Mouse (Mus musculus): Measurements from ENCODE around the gene Mbd6. TPM values are rescaled to one million over a fixed set of nuclear protein-coding genes. Genes with fewer than 3 reads are reported as not detected.

Gene Mbd6
- 5.9 and 9.4 TPM in 2 replicates for total RNA-seq (2014; rRNA removed)
- 4.1 and 4.8 TPM in 2 replicates for polyA plus RNA-seq (2015; fragmentation: Nextera tagmentation; extraction: Ambion mirVana)

- H3K36me3 ChIP-seq (ENCODE audit: insufficient read depth) = peaks cover 30% of the 10 kb centered on the region
- DNase-seq = peak; percentile 91
These were observed at the start of gene Mbd6 for GRCm38 (mm10) chr10:127288800-127289572. Gene Mbd6 (minus strand): TSS chr10:127289018.

GRCm38 (mm10) chr10:127337536-127338099, 48.8 kb upstream of the Mbd6 start:
- 78% methylated on average over 6 of the region's 6 CpGs for WGBS
- ATAC-seq = no peak

More at GRCm38 (mm10) chr10:127288800-127289572, at the start of gene Mbd6:
- Histone ChIP-seq H3K27ac (ENCODE audit: low read depth, low read length) (peak within 1 kb of the TSS; percentile 94), H3K27me3 (ENCODE audit: insufficient read depth, low read length) (no peaks in the 10 kb centered on the region), H3K4me1 (ENCODE audit: insufficient read depth) (peaks cover 20% of the 10 kb centered on the region), H3K9ac (peak within 1 kb of the TSS; percentile 75), H3K4me2 (ENCODE audit: low read depth) (peak within 1 kb of the TSS; percentile 79), H3K9me3 (ENCODE audit: low read length) (no peaks in the 10 kb centered on the region), H3K4me3 (ENCODE audit: low read depth, low read length) (peak within 1 kb of the TSS; percentile 67)
- peak; percentile 30 for ATAC-seq
- WGBS = under 1% methylated on average over 21 of the region's 65 CpGs
- no peak for TF ChIP-seq CTCF (IDR thresholded peaks at IDR 0.05; ENCODE audit: low read depth)

GRCm38 (mm10) chr10:127336952-127337351, 48.1 kb upstream of the Mbd6 start:
- Histone ChIP-seq H3K9me3 (ENCODE audit: low read length) (no peaks in the 10 kb centered on the region), H3K27me3 (ENCODE audit: insufficient read depth, low read length) (peaks cover 27% of the 10 kb centered on the region), H3K9ac (no peak overlapping the region), H3K4me1 (ENCODE audit: insufficient read depth) (peaks cover 9% of the 10 kb centered on the region), H3K4me3 (ENCODE audit: low read depth, low read length) (no peak overlapping the region), H3K4me2 (ENCODE audit: low read depth) (no peak overlapping the region), H3K27ac (ENCODE audit: low read depth, low read length) (no peak overlapping the region), H3K36me3 (ENCODE audit: insufficient read depth) (no peaks in the 10 kb centered on the region)
- WGBS = 78% methylated on average over 5 of the region's 5 CpGs
- TF ChIP-seq CTCF (IDR thresholded peaks at IDR 0.05; ENCODE audit: low read depth) = no peak
- DNase-seq = no peak
- no peak for ATAC-seq

More at GRCm38 (mm10) chr10:127337536-127338099, 48.8 kb upstream of the Mbd6 start:
- Histone ChIP-seq H3K4me2 (ENCODE audit: low read depth) (no peak overlapping the region), H3K36me3 (ENCODE audit: insufficient read depth) (no peaks in the 10 kb centered on the region), H3K27me3 (ENCODE audit: insufficient read depth, low read length) (peaks cover 30% of the 10 kb centered on the region), H3K9ac (no peak overlapping the region), H3K4me3 (ENCODE audit: low read depth, low read length) (no peak overlapping the region), H3K9me3 (ENCODE audit: low read length) (no peaks in the 10 kb centered on the region), H3K4me1 (ENCODE audit: insufficient read depth) (peaks cover 13% of the 10 kb centered on the region), H3K27ac (ENCODE audit: low read depth, low read length) (no peak overlapping the region)
- TF ChIP-seq CTCF (IDR thresholded peaks at IDR 0.05; ENCODE audit: low read depth) = no peak
- DNase-seq = no peak

DNA sequence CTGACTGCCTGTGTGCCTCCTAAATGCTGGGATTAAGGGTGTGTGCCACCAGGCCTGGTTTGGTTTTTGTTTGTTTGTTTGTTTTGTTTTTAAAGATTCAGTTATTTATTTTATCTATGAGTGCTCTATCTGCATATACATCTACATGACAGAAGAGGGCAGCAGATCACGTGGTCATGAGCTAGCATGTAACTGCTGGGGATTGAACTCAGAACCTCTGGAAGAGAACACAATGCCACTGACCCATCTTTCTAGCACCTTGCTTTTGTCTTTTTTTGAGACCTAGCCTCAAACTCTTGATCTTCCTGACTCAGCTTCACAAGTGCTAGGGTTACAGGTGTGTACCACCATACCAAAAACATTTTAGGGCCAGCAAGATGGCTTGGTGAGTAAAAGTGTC, 46.5 kb upstream of the Mbd6 start:
- Histone ChIP-seq H3K4me2 (ENCODE audit: low read depth) (no peak overlapping the region), H3K9me3 (ENCODE audit: low read length) (no peaks in the 10 kb centered on the region), H3K9ac (no peak overlapping the region), H3K27ac (ENCODE audit: low read depth, low read length) (no peak overlapping the region), H3K36me3 (ENCODE audit: insufficient read depth) (no peaks in the 10 kb centered on the region), H3K4me3 (ENCODE audit: low read depth, low read length) (no peak overlapping the region), H3K4me1 (ENCODE audit: insufficient read depth) (0 out of 2 replicates have a peak, but pooled peaks cover 5% of the 10 kb centered on the region), H3K27me3 (ENCODE audit: insufficient read depth, low read length) (peaks cover 11% of the 10 kb centered on the region; the same call in 1 of the 2 replicates)
- DNase-seq = no peak
- no peak for ATAC-seq
- WGBS = 65% methylated on average over 1 of the region's 1 CpGs
- TF ChIP-seq CTCF (IDR thresholded peaks at IDR 0.05; ENCODE audit: low read depth) = peak; percentile 16; the same call in 1 of the 2 replicates

DNA sequence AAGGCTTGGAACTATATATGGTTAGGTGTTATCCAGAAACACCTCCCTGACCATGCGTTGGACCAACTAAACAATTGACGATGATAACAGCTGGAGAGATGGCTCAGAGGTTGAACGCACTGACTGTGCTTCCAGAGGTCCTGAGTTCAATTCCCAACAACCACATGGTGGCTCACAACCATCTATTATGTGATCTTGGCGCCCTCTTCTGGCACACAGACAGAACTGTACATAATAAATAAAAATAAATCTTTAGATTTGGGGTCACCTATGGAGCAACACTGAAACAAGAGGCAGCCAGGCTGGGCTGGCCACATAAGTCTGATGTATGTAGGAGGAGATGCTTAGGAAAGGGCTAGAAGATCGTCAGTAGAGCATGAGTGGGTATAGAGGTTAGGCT, 44.3 kb upstream of the Mbd6 start:
- no peak overlapping the region for H3K4me3 ChIP-seq (ENCODE audit: low read depth, low read length)
- ATAC-seq (no peak), DNase-seq (no peak)
- H3K36me3 ChIP-seq (ENCODE audit: insufficient read depth) = no peaks in the 10 kb centered on the region
- H3K27ac ChIP-seq (ENCODE audit: low read depth, low read length) = no peak overlapping the region
- TF ChIP-seq CTCF (IDR thresholded peaks at IDR 0.05; ENCODE audit: low read depth) = peak; percentile 35
- WGBS = 69% methylated on average over 5 of the region's 5 CpGs
- H3K9me3 ChIP-seq (ENCODE audit: low read length) = no peaks in the 10 kb centered on the region
- no peaks in the 10 kb centered on the region for H3K4me1 ChIP-seq (ENCODE audit: insufficient read depth)
- H3K27me3 ChIP-seq (ENCODE audit: insufficient read depth, low read length) = peaks cover 5% of the 10 kb centered on the region; the same call in 1 of the 2 replicates
- H3K4me2 ChIP-seq (ENCODE audit: low read depth) = no peak overlapping the region
- no peak overlapping the region for H3K9ac ChIP-seq

DNA sequence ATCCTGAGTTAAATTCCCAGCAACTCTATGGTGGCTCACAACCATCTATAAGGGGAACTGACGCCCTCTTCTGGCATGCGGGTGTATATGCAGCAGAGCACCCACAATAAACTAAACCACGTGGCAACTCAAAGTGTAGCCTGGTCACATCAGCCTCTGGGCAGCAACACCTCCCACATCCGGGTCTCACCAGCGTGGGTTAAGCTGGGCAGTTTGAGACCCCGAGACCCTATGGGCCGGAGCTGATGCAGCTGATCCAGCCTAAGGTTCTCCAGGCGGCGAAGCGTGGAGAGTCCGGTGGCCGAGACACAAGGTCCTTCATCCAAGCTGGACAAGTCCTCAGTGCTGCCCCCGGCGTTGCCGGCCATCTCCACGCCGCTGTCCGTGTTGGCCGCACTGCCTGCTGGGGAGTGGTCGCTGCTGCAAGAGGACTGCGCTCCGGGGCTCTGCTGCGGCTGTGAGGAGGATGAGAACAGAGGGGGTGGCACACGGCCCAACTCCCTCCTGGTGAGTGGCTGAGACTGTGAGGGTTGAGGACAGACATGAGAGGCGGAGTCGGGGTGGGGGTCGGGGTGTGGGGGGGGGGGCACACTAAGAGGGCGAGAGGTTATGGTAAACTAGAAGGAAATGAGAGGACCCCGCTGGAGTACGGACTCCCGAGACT, 43.5 kb upstream of the Mbd6 start:
- H3K4me2 ChIP-seq (ENCODE audit: low read depth) = peak overlapping the region; percentile 41
- H3K9ac ChIP-seq = no peak overlapping the region
- no peaks in the 10 kb centered on the region for H3K36me3 ChIP-seq (ENCODE audit: insufficient read depth)
- ATAC-seq (peak; percentile 56), DNase-seq (peak; percentile 51)
- H3K9me3 ChIP-seq (ENCODE audit: low read length) = no peaks in the 10 kb centered on the region
- no peak overlapping the region for H3K27ac ChIP-seq (ENCODE audit: low read depth, low read length)
- H3K4me1 ChIP-seq (ENCODE audit: insufficient read depth) = no peaks in the 10 kb centered on the region
- TF ChIP-seq CTCF (IDR thresholded peaks at IDR 0.05; ENCODE audit: low read depth) = peak; percentile 43; the same call in 1 of the 2 replicates
- 28% methylated on average over 31 of the region's 31 CpGs for WGBS
- peaks cover 13% of the 10 kb centered on the region for H3K27me3 ChIP-seq (ENCODE audit: insufficient read depth, low read length)
- peak overlapping the region; percentile 19; the same call in 1 of the 2 replicates for H3K4me3 ChIP-seq (ENCODE audit: low read depth, low read length)

Measured in forebrain, postnatal 0 days (tissue).